Mouse (Mus musculus) induced T-regulatory cell, adult 2 months (primary cell): ENCODE data around the gene Fbxo21.

ENCODE experiments used
- DNase-seq: peaks from one replicate; pipeline ENCODE4 v3.0.0-alpha.2; 2012; ENCODE audit warnings: low read depth

Gene Fbxo21

GRCm38 (mm10) chr5:118025880-118026279 lies 49.4 kb downstream of the Fbxo21 start:
- peak; percentile 50 for DNase-seq

- no peak for DNase-seq
Measured at GRCm38 (mm10) chr5:118026343-118026742, 49.8 kb downstream of the Fbxo21 start.

- peak; percentile 53 for DNase-seq
Measured at GRCm38 (mm10) chr5:118027101-118027697, 50.7 kb downstream of the Fbxo21 start.

GRCm38 (mm10) chr5:118027698-118028190 lies 51.2 kb downstream of the Fbxo21 start, which contains the start of gene Tesc:
TSS of gene Tesc (plus strand) at chr5:118027743.
- peak; percentile 56 for DNase-seq

- DNase-seq: peak; percentile 74
Measured at GRCm38 (mm10) chr5:118028191-118029034, 51.9 kb downstream of the Fbxo21 start.

GRCm38 (mm10) chr5:118029035-118029408 lies 52.5 kb downstream of the Fbxo21 start:
- DNase-seq: no peak

- peak; percentile 92 for DNase-seq
Measured at GRCm38 (mm10) chr5:118029420-118029819, 52.9 kb downstream of the Fbxo21 start.

- no peak for DNase-seq
Measured at GRCm38 (mm10) chr5:118030022-118030675, 53.6 kb downstream of the Fbxo21 start.

- no peak for DNase-seq
Measured at GRCm38 (mm10) chr5:118031059-118031458, 54.5 kb downstream of the Fbxo21 start.

- DNase-seq: no peak
Measured at GRCm38 (mm10) chr5:118031508-118031907, 55.0 kb downstream of the Fbxo21 start.

- DNase-seq: no peak
Measured at GRCm38 (mm10) chr5:118033328-118033727, 56.8 kb downstream of the Fbxo21 start.

GRCm38 (mm10) chr5:118033740-118034139 lies 57.2 kb downstream of the Fbxo21 start:
- no peak for DNase-seq

- DNase-seq: no peak
Measured at GRCm38 (mm10) chr5:118034632-118035031, 58.1 kb downstream of the Fbxo21 start.

- DNase-seq: peak; percentile 75
Measured at GRCm38 (mm10) chr5:118035786-118036185, 59.3 kb downstream of the Fbxo21 start.

GRCm38 (mm10) chr5:118036888-118037797 lies 60.6 kb downstream of the Fbxo21 start:
- peak; percentile 82 for DNase-seq

GRCm38 (mm10) chr5:118037798-118038484 lies 61.4 kb downstream of the Fbxo21 start:
- peak; percentile 84 for DNase-seq

- no peak for DNase-seq
Measured at GRCm38 (mm10) chr5:118039241-118039668, 62.7 kb downstream of the Fbxo21 start.

GRCm38 (mm10) chr5:118042599-118042998 lies 66.1 kb downstream of the Fbxo21 start:
- no peak for DNase-seq

- no peak for DNase-seq
Measured at GRCm38 (mm10) chr5:118043761-118044160, 67.2 kb downstream of the Fbxo21 start.

- DNase-seq: peak; percentile 42
Measured at GRCm38 (mm10) chr5:118044907-118045306, 68.4 kb downstream of the Fbxo21 start.

- peak; percentile 78 for DNase-seq
Measured at GRCm38 (mm10) chr5:118045385-118045784, 68.9 kb downstream of the Fbxo21 start.
